Mouse (Mus musculus): Measurements from ENCODE around the gene Lipo2. TPM values are rescaled to one million over a fixed set of nuclear protein-coding genes. Genes with fewer than 3 reads are reported as not detected.
"Not testable (repeated sequence)": the region's sequence is repeated elsewhere in the genome, so short reads cannot be mapped to it uniquely, and the experiment has no call there.

Gene Lipo2
- under 1 TPM; 0.18 to 0.30 TPM for total RNA-seq (2021)
- long read RNA-seq, experiment 1 = 0 reads
- long read RNA-seq, experiment 2 = 0 reads

DNA sequence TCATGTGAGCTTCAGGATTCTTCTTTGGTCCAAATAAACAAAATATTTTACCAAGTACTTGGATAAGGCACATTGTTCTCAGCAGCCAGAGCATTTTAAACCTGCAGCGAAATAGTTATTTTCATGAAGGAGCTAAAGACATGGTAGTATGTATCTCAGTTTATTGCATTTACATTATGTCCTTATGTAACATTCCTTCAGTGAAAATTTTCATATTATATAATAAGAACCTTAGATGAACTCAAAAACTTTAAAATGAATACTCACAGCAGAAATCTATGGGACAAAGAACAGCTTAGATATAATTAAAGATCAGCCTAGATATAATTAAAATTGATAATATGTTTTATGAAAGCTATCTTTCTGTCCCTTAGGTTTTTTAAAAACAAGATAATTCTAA lies at the start of gene Lipo2:
Gene Lipo2, minus strand, starts transcription at position 101 of the 400 bp plus-strand sequence.
- DNase-seq = not testable (repeated sequence)

DNA sequence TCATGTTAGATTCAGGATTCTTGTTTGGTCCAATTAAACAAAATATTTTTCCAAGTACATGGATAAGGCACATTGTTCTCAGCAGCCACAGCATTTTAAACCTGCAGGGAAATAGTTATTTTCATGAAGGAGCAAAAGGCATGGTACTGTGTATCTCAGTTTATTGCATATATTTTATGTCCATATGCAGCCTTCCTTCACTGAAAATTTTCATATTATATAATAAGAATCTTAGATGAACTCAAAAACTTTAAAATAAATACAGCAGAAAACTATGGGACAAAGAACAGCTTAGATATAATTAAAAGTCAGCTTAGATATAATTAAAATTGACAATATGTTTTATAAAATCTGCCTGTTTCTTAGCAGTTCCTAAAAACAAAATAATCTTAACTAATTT lies 36.2 kb upstream of the Lipo2 start, which contains the start of gene Lipo1:
Gene Lipo1, minus strand, starts transcription at position 101 of the 400 bp plus-strand sequence.
- not testable (repeated sequence) for DNase-seq

DNA sequence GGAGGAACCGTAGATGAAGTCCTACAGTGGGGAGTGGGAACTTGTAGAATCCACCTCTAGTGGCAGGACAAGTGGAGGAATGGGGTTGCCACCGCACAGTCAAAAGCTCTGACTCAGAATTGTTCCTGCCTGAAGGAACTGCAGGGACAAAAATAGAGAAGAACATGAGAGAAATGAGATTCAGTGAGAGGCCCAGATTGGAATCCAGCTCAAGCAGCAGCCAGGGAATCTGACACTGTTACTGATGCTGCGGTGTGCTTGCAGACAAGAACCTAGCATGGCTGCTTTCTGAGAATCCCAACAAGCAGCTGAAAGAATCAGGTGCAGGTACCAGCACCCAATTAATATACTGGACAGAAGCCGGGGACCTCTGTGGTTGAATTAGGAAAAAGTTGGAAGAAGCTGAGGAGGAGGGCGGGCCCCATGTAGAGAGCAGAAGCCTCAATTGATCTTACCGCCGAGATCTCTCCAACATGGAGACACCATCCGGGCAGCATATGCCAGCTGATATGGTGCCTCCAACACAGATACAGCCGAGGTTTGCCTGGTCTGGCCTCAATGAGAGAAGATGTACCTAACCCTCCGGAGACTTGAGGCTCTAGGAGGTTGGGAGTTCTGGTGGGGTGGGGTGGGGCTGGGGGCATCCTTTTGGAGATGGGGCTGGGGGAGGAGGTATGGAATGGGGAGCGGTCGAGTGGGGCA lies 35.6 kb upstream of the Lipo2 start:
- no peak for DNase-seq

DNA sequence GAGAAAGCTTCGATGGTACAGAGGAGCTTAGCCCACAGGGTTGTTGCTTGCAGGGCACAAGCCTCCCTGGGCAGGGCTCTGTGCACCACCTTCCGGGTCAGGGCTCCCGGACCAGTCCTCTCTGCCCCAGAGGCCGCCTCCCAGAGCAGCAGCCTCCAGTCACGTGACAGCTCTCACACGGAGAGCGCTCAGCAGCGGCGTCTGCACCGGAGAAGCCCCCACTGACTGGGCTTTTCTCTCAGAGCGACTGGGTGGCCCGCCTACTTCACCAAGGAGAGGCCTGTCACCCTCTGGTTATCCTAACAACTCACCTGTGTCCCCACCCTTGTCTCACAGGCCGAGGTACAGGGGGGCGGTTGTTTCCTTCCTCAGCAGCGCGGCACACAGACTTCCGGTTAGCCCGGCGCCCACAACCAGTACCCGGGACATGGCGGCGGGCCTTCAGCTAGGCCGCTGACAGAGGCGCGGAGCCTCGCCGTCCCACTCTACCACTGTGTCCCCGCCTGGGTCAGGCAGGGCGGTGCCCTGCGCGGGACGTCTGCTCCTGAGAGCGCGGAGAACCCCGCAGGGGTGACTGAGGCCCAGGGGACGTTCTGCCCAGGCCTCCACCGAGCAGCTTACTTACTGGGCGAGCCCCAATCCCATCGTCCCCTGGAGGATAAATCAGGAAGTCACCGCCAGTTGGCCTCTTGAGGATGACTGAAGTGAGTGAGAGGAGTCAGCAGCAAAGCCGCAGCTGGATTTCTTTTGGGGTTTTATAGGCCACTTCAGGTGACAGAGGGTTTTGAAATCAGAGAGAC lies 10.3 kb upstream of the Lipo2 start, which contains the start of gene Lipo3:
Gene Lipo3, minus strand, starts transcription at position 665 of the 800 bp plus-strand sequence.
- peak; percentile 44 for DNase-seq

Other genes with a start within 250 kb of the Lipo2 start
- under 1 TPM; 0.18 to 0.27 TPM for gene Lipo4, start 233.6 kb downstream of the Lipo2 start, total RNA-seq (2021)
- gene Gm8978, start 126.1 kb downstream of the Lipo2 start, total RNA-seq (2021) = not detected
- gene Lipo3, start 10.6 kb upstream of the Lipo2 start, total RNA-seq (2021) = 10 to 100 TPM; 11.4 to 12.0 TPM
- not detected for gene Lipo1, start 36.1 kb upstream of the Lipo2 start, total RNA-seq (2021)
- gene Lipf, start 209.8 kb upstream of the Lipo2 start, total RNA-seq (2021) = not detected